Mouse (Mus musculus): ENCODE measurements at regions not wholly inside any gene's neighbourhood (a gene's known extent, or its start where the extent isn't known, plus 50 kb on each side); places are given as distances from the start of the nearest gene placed in this dataset.

- no peak for TF ChIP-seq HCFC1 (IDR thresholded peaks at IDR 0.05; ENCODE audit: borderline replicate concordance, insufficient read depth, low read length)
- no peak for TF ChIP-seq CHD2 (IDR thresholded peaks at IDR 0.05; ENCODE audit: low read depth, low read length)
- no peak for TF ChIP-seq ZNF384 (IDR thresholded peaks at IDR 0.05; ENCODE audit: low read depth, low read length)
These were observed 150.5 kb upstream of the Egln3 start for GRCm38 (mm10) chr12:54354187-54354586.
